Mouse (Mus musculus) heart, adult 2 months (tissue): ENCODE data around the gene Wfdc2. TPM values are rescaled to one million over a fixed set of nuclear protein-coding genes. Genes with fewer than 3 reads are reported as not detected.

Source experiments
- DNase-seq, 2 experiments: peaks; one replicate each; pipeline ENCODE4 v3.0.0; 2021
- H3K27ac ChIP-seq: fragments of 200-600 bp; 2 replicates; pipeline ENCODE4 v1.8.1; 2022
- H3K27me3 ChIP-seq: fragments of 200-500 bp; 2 replicates; pipeline ENCODE4 v1.6.1; 2012; ENCODE audit warnings: mild to moderate bottlenecking, low read length, inconsistent platforms, mixed read lengths; ENCODE audit not compliant: control insufficient read depth, insufficient read depth
- H3K36me3 ChIP-seq: fragments of 200-500 bp; 2 replicates; pipeline ENCODE4 v1.6.1; 2012; ENCODE audit warnings: low read length, inconsistent platforms; ENCODE audit not compliant: control insufficient read depth, insufficient read depth
- H3K4me1 ChIP-seq: fragments of 200-500 bp; 2 replicates; pipeline ENCODE4 v1.6.1; 2011; ENCODE audit warnings: low read length; ENCODE audit not compliant: control insufficient read depth, insufficient read depth
- H3K4me3 ChIP-seq: fragments of 200-600 bp; 2 replicates; pipeline ENCODE4 v1.8.1; 2022
- H3K79me2 ChIP-seq: fragments of 200-500 bp; replicated peaks from 2 replicates; pipeline ENCODE4 v1.6.1; 2012; ENCODE audit warnings: mild to moderate bottlenecking, inconsistent platforms, low read length, moderate library complexity, mixed read lengths; ENCODE audit not compliant: control insufficient read depth, insufficient read depth
- H3K9ac ChIP-seq: fragments of 200-500 bp; 2 replicates; pipeline ENCODE4 v1.6.1; 2012; ENCODE audit warnings: low read depth, mild to moderate bottlenecking, control low read depth, inconsistent platforms, low read length, mixed read lengths
- CTCF ChIP-seq: fragments of 200-600 bp; IDR thresholded peaks from 2 replicates; pipeline ENCODE4 v1.8.1; 2022; ENCODE audit warnings: antibody characterized with exemption, mild to moderate bottlenecking, moderate library complexity
- EP300 ChIP-seq: fragments of 200-500 bp; IDR thresholded peaks from 2 replicates; pipeline ENCODE4 v1.6.1; 2011; ENCODE audit warnings: low read depth, low read length, control low read depth; ENCODE audit not compliant: insufficient read depth
- POLR2A ChIP-seq: fragments of 200-500 bp; IDR thresholded peaks from 2 replicates; pipeline ENCODE4 v1.6.1; 2011; ENCODE audit warnings: mild to moderate bottlenecking, low read depth, low read length, control low read depth; ENCODE audit not compliant: insufficient read depth
- WGBS: fragments of 180-500 bp; shearing (Covaris S2); methylation state at CpG from one replicate; pipeline ENCODE4 v1.1.7; 2018; 5-methylcytosine and 5-hydroxymethylcytosine counted together
- intact Hi-C: fragments of 180-260 bp; cut with DNase I; formaldehyde crosslinking; loops from one replicate; pipeline ENCODE4 v1.15.1; 2025
- polyA plus RNA-seq: library from polyadenylated mRNA; depleted of rRNA; stranded (reverse); fragments of >200 nt; gene quantifications from 2 replicates; pipeline ENCODE4 v1.2.3, GENCODE M21; 2012
- total RNA-seq, 2 experiments: library from RNA; stranded (reverse); gene quantifications; 2 replicates each; pipeline ENCODE4 v1.2.3; 2021

Gene Wfdc2
- total and polyA plus RNA-seq, 3 experiments: 0.43 to 78.4 (median 1.3) TPM

- WGBS: 76% methylated on average over 10 of the region's 10 CpGs
- H3K36me3 ChIP-seq: no peaks in the 10 kb centered on the region
- intact Hi-C loops: no loop called here
- TF ChIP-seq CTCF (no peak), EP300 (no peak), POLR2A (no peak)
- H3K27me3 ChIP-seq: no peaks in the 10 kb centered on the region
- DNase-seq: no peak
- no peak overlapping the region for H3K9ac ChIP-seq
- no peaks in the 10 kb centered on the region; the same call in 1 of the 2 replicates for H3K4me1 ChIP-seq
- H3K79me2 ChIP-seq: no peaks in the 10 kb centered on the region
- no peak overlapping the region for H3K4me3 ChIP-seq
- no peak overlapping the region for H3K27ac ChIP-seq
These were observed 38.9 kb upstream of the Wfdc2 start for GRCm38 (mm10) chr2:164523301-164523773.

- no peaks in the 10 kb centered on the region for H3K36me3 ChIP-seq
- H3K9ac ChIP-seq: no peak overlapping the region
- no peaks in the 10 kb centered on the region for H3K4me1 ChIP-seq
- intact Hi-C loops: no loop called here
- TF ChIP-seq EP300: no peak
- TF ChIP-seq CTCF: no peak
- TF ChIP-seq POLR2A: no peak
- no peaks in the 10 kb centered on the region for H3K27me3 ChIP-seq
- H3K27ac ChIP-seq: no peak overlapping the region
- 48% methylated on average over 5 of the region's 5 CpGs for WGBS
- DNase-seq: no peak
- no peak overlapping the region for H3K4me3 ChIP-seq
- H3K79me2 ChIP-seq: no peaks in the 10 kb centered on the region
These were observed 33.7 kb upstream of the Wfdc2 start for GRCm38 (mm10) chr2:164528557-164528956.

GRCm38 (mm10) chr2:164531169-164531568 lies 31.0 kb upstream of the Wfdc2 start:
- 0 out of 2 replicates have a peak, but pooled peaks have one; percentile 58 for TF ChIP-seq EP300
- no peak; the same call in 1 of the 2 replicates for TF ChIP-seq CTCF
- intact Hi-C loops: no loop called here
- H3K36me3 ChIP-seq: no peaks in the 10 kb centered on the region
- WGBS: 6% methylated on average over 3 of the region's 3 CpGs
- DNase-seq: peak; percentile 62 to 77
- no peak overlapping the region for H3K9ac ChIP-seq
- H3K27ac ChIP-seq: no peak overlapping the region
- no peaks in the 10 kb centered on the region for H3K27me3 ChIP-seq
- H3K79me2 ChIP-seq: no peaks in the 10 kb centered on the region
- no peak overlapping the region for H3K4me3 ChIP-seq
- no peaks in the 10 kb centered on the region for H3K4me1 ChIP-seq

DNA sequence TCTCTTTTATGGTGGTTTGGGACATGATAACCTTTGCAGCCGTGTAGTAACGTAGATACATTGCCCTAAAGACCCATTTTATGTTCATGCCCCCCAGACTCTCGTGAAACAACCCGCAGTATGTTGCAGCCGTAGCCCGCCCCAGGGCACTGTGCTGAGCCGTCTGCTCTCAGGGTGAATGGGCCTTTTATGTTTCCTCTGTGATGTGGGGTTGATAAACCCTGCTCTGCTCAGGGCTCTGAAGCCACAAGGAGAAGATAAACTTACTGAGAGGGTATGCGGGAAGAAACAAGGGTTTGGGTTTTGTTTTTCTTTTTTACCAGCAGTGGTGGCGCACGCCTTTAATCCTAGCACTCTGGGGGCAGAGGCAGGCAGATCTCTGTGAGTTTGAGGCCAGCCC lies 27.9 kb upstream of the Wfdc2 start:
- intact Hi-C loops: no loop called here
- H3K27me3 ChIP-seq: no peaks in the 10 kb centered on the region
- no peak overlapping the region for H3K4me3 ChIP-seq
- no peaks in the 10 kb centered on the region for H3K4me1 ChIP-seq
- DNase-seq: no peak
- H3K79me2 ChIP-seq: no peaks in the 10 kb centered on the region
- no peak overlapping the region for H3K9ac ChIP-seq
- H3K36me3 ChIP-seq: no peaks in the 10 kb centered on the region
- TF ChIP-seq CTCF (no peak), POLR2A (no peak), EP300 (no peak)
- 73% methylated on average over 10 of the region's 10 CpGs for WGBS
- H3K27ac ChIP-seq: no peak overlapping the region

DNA sequence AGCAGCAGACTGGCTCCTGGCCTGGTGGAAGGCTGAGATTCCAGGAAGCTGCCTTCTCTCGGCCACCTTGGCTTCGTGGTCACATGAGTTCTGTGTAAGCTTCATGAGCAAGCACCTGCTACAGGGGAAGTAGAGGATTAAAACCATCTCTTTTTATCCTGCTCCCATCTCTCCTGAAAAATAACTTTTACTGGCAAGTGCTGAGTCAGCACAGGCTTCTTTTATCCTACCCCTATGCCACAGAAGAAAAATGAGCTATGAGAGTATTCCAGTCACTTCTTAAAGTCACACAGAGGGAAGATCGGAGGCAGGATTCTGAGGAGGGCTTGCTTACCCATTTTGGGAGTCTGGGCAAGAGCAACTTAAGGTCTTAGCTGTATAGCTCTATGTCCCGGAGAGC lies 25.2 kb upstream of the Wfdc2 start:
- no peak overlapping the region for H3K9ac ChIP-seq
- H3K36me3 ChIP-seq: no peaks in the 10 kb centered on the region
- peaks cover 6% of the 10 kb centered on the region; the same call in 1 of the 2 replicates for H3K4me1 ChIP-seq
- DNase-seq: no peak
- intact Hi-C loops: no loop called here
- H3K4me3 ChIP-seq: no peak overlapping the region
- WGBS: 69% methylated on average over 4 of the region's 4 CpGs
- no peak overlapping the region for H3K27ac ChIP-seq
- TF ChIP-seq POLR2A: no peak
- no peak for TF ChIP-seq CTCF
- TF ChIP-seq EP300: no peak
- peaks cover 1% of the 10 kb centered on the region; the same call in 1 of the 2 replicates for H3K27me3 ChIP-seq
- H3K79me2 ChIP-seq: no peaks in the 10 kb centered on the region

- peaks cover 6% of the 10 kb centered on the region; the same call in 1 of the 2 replicates for H3K4me1 ChIP-seq
- no peak overlapping the region for H3K9ac ChIP-seq
- WGBS: 30% methylated on average over 8 of the region's 8 CpGs
- TF ChIP-seq CTCF (no peak), EP300 (no peak), POLR2A (no peak)
- no peak overlapping the region for H3K4me3 ChIP-seq
- intact Hi-C loops: no loop called here
- DNase-seq: peak in 1 of 2 experiments; percentile 29
- no peaks in the 10 kb centered on the region for H3K36me3 ChIP-seq
- H3K27ac ChIP-seq: no peak overlapping the region
- no peaks in the 10 kb centered on the region for H3K79me2 ChIP-seq
- peaks cover 1% of the 10 kb centered on the region; the same call in 1 of the 2 replicates for H3K27me3 ChIP-seq
These were observed 21.4 kb upstream of the Wfdc2 start for GRCm38 (mm10) chr2:164540652-164541427.
